Mouse (Mus musculus) kidney, postnatal 10 days (tissue): ENCODE measurements at regions not wholly inside any gene's neighbourhood (a gene's known extent, or its start where the extent isn't known, plus 50 kb on each side); places are given as distances from the start of the nearest gene placed in this dataset.

Experiments used
- DNase-seq: peaks from one replicate; pipeline ENCODE4 v3.0.0; 2021; ENCODE audit warnings: mixed read lengths

DNA sequence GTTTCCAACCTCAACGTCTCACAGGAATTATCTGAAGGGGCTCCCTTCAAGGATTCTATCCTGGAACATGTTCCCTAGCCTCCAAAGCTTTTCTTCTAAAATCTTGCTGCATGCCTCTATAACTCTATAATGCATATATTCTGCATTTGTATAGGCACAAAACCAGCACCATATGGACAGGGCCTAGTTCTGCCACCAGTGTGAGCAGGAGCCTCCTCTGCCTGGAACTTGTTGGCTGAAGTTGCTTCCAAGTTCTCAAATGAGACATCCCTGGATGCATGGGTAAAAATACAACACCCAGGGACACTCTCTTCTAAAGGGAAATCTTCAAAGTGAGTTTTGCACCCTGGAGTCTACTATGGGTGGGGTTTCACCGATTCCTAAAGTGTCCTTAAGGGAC is 62.3 kb upstream of the Tenm4 start:
- DNase-seq, result no peak

DNA sequence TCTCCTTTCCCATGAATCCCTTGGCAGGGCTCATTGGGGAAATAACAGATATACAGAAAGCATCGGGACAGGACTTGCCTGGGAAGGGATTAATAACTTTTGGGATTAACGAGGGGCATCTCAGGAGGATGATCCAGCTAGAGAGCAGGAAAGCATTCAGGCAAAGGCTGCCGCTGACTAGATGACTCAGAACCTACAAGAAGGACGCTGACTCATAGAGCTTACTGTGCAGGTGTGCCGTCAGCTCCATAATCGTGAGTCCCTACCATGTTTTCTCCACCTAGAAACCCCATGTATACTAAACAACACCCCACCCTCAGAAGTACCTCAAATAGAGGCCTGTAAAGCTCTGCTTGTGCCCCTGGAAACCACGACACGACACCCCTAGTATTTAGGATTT is 50.9 kb upstream of the Tenm4 start:
- DNase-seq, result no peak
